Mouse (Mus musculus): ENCODE results near the gene Dlx6. TPM values are rescaled to one million over a fixed set of nuclear protein-coding genes. Genes with fewer than 3 reads are reported as not detected.

Dlx6 gene
- polyA plus RNA-seq, 1 experiment from 2014 or later, result not detected

- no peak overlapping the region for H3K27ac ChIP-seq (replicated peaks)
- H3K27me3 ChIP-seq (ENCODE audit: control insufficient read depth, insufficient read depth, low read length), result peaks cover 24% of the 10 kb centered on the region; the same call in 1 of the 2 replicates
- no peaks in the 10 kb centered on the region for H3K36me3 ChIP-seq (ENCODE audit: control insufficient read depth, insufficient read depth, low read length)
- DNase-seq (ENCODE audit: low spot score) (no peak), ATAC-seq (ENCODE audit: low FRiP score, low TSS enrichment) (no peak)
- no peak overlapping the region for H3K9ac ChIP-seq (ENCODE audit: low read length)
- no peak overlapping the region for H3K4me3 ChIP-seq (ENCODE audit: low read depth, low read length)
- no peaks in the 10 kb centered on the region for H3K9me3 ChIP-seq (ENCODE audit: control insufficient read depth, low read length)
- WGBS, result 25% methylated on average over 3 of the region's 3 CpGs
- no peaks in the 10 kb centered on the region for H3K4me1 ChIP-seq (replicated peaks; ENCODE audit: control insufficient read depth, insufficient read depth)
- TF ChIP-seq EP300 (optimal IDR thresholded peaks at IDR 0.05) (no peak), CTCF (IDR thresholded peaks at IDR 0.05; ENCODE audit: low read depth) (no peak)
- no peak overlapping the region for H3K4me2 ChIP-seq (replicated peaks; ENCODE audit: low read depth)
Measured at GRCm38 (mm10) chr6:6852944-6853343, 10.2 kb upstream of the Dlx6 start.

GRCm38 (mm10) chr6:6854176-6854575, 9.0 kb upstream of the Dlx6 start:
- Histone ChIP-seq H3K4me3 (ENCODE audit: low read depth, low read length) (no peak overlapping the region), H3K27me3 (ENCODE audit: control insufficient read depth, insufficient read depth, low read length) (peaks cover 29% of the 10 kb centered on the region; the same call in 1 of the 2 replicates), H3K4me1 (replicated peaks; ENCODE audit: control insufficient read depth, insufficient read depth) (no peaks in the 10 kb centered on the region), H3K4me2 (replicated peaks; ENCODE audit: low read depth) (no peak overlapping the region), H3K36me3 (ENCODE audit: control insufficient read depth, insufficient read depth, low read length) (no peaks in the 10 kb centered on the region), H3K9me3 (ENCODE audit: control insufficient read depth, low read length) (no peaks in the 10 kb centered on the region), H3K27ac (replicated peaks) (no peak overlapping the region), H3K9ac (ENCODE audit: low read length) (no peak overlapping the region)
- WGBS, result 3% methylated on average over 9 of the region's 9 CpGs
- TF ChIP-seq CTCF (IDR thresholded peaks at IDR 0.05; ENCODE audit: low read depth), result no peak
- no peak for TF ChIP-seq EP300 (optimal IDR thresholded peaks at IDR 0.05)
- DNase-seq (ENCODE audit: low spot score) (no peak), ATAC-seq (ENCODE audit: low FRiP score, low TSS enrichment) (no peak)

GRCm38 (mm10) chr6:6854902-6855745, 8.0 kb upstream of the Dlx6 start:
- H3K27me3 ChIP-seq (ENCODE audit: control insufficient read depth, insufficient read depth, low read length), result peaks cover 31% of the 10 kb centered on the region
- ATAC-seq (ENCODE audit: low FRiP score, low TSS enrichment) (no peak), DNase-seq (ENCODE audit: low spot score) (no peak)
- H3K4me3 ChIP-seq (ENCODE audit: low read depth, low read length), result no peak overlapping the region
- no peak overlapping the region for H3K9ac ChIP-seq (ENCODE audit: low read length)
- H3K9me3 ChIP-seq (ENCODE audit: control insufficient read depth, low read length), result no peaks in the 10 kb centered on the region
- no peaks in the 10 kb centered on the region for H3K36me3 ChIP-seq (ENCODE audit: control insufficient read depth, insufficient read depth, low read length)
- no peaks in the 10 kb centered on the region for H3K4me1 ChIP-seq (replicated peaks; ENCODE audit: control insufficient read depth, insufficient read depth)
- H3K4me2 ChIP-seq (replicated peaks; ENCODE audit: low read depth), result no peak overlapping the region
- H3K27ac ChIP-seq (replicated peaks), result no peak overlapping the region
- WGBS, result 3% methylated on average over 25 of the region's 25 CpGs
- TF ChIP-seq EP300 (optimal IDR thresholded peaks at IDR 0.05) (no peak), CTCF (IDR thresholded peaks at IDR 0.05; ENCODE audit: low read depth) (no peak)

GRCm38 (mm10) chr6:6855746-6856185, 7.4 kb upstream of the Dlx6 start:
- no peak overlapping the region for H3K9ac ChIP-seq (ENCODE audit: low read length)
- ATAC-seq (ENCODE audit: low FRiP score, low TSS enrichment), result no peak
- H3K4me3 ChIP-seq (ENCODE audit: low read depth, low read length), result no peak overlapping the region
- H3K27me3 ChIP-seq (ENCODE audit: control insufficient read depth, insufficient read depth, low read length), result peaks cover 30% of the 10 kb centered on the region
- H3K27ac ChIP-seq (replicated peaks), result no peak overlapping the region
- no peak for DNase-seq (ENCODE audit: low spot score)
- no peak overlapping the region for H3K4me2 ChIP-seq (replicated peaks; ENCODE audit: low read depth)
- TF ChIP-seq CTCF (IDR thresholded peaks at IDR 0.05; ENCODE audit: low read depth), result no peak
- TF ChIP-seq EP300 (optimal IDR thresholded peaks at IDR 0.05), result no peak
- H3K36me3 ChIP-seq (ENCODE audit: control insufficient read depth, insufficient read depth, low read length), result no peaks in the 10 kb centered on the region
- H3K9me3 ChIP-seq (ENCODE audit: control insufficient read depth, low read length), result no peaks in the 10 kb centered on the region
- H3K4me1 ChIP-seq (replicated peaks; ENCODE audit: control insufficient read depth, insufficient read depth), result no peaks in the 10 kb centered on the region
- 2% methylated on average over 10 of the region's 10 CpGs for WGBS

- Histone ChIP-seq H3K27me3 (ENCODE audit: control insufficient read depth, insufficient read depth, low read length) (peaks cover 33% of the 10 kb centered on the region), H3K27ac (replicated peaks) (no peak overlapping the region), H3K9ac (ENCODE audit: low read length) (no peak overlapping the region), H3K36me3 (ENCODE audit: control insufficient read depth, insufficient read depth, low read length) (no peaks in the 10 kb centered on the region), H3K4me1 (replicated peaks; ENCODE audit: control insufficient read depth, insufficient read depth) (no peaks in the 10 kb centered on the region), H3K9me3 (ENCODE audit: control insufficient read depth, low read length) (no peaks in the 10 kb centered on the region), H3K4me3 (ENCODE audit: low read depth, low read length) (no peak overlapping the region), H3K4me2 (replicated peaks; ENCODE audit: low read depth) (no peak overlapping the region)
- WGBS, result 3% methylated on average over 20 of the region's 20 CpGs
- DNase-seq (ENCODE audit: low spot score) (no peak), ATAC-seq (ENCODE audit: low FRiP score, low TSS enrichment) (no peak)
- TF ChIP-seq EP300 (optimal IDR thresholded peaks at IDR 0.05) (no peak), CTCF (IDR thresholded peaks at IDR 0.05; ENCODE audit: low read depth) (no peak)
Measured at GRCm38 (mm10) chr6:6856316-6856715, 6.8 kb upstream of the Dlx6 start.

- 7% methylated on average over 4 of the region's 4 CpGs for WGBS
- peaks cover 35% of the 10 kb centered on the region for H3K27me3 ChIP-seq (ENCODE audit: control insufficient read depth, insufficient read depth, low read length)
- ATAC-seq (ENCODE audit: low FRiP score, low TSS enrichment) (no peak), DNase-seq (ENCODE audit: low spot score) (no peak)
- H3K9ac ChIP-seq (ENCODE audit: low read length), result no peak overlapping the region
- TF ChIP-seq CTCF (IDR thresholded peaks at IDR 0.05; ENCODE audit: low read depth) (no peak), EP300 (optimal IDR thresholded peaks at IDR 0.05) (no peak)
- no peaks in the 10 kb centered on the region for H3K4me1 ChIP-seq (replicated peaks; ENCODE audit: control insufficient read depth, insufficient read depth)
- H3K4me2 ChIP-seq (replicated peaks; ENCODE audit: low read depth), result no peak overlapping the region
- H3K4me3 ChIP-seq (ENCODE audit: low read depth, low read length), result no peak overlapping the region
- no peaks in the 10 kb centered on the region for H3K9me3 ChIP-seq (ENCODE audit: control insufficient read depth, low read length)
- no peaks in the 10 kb centered on the region for H3K36me3 ChIP-seq (ENCODE audit: control insufficient read depth, insufficient read depth, low read length)
- H3K27ac ChIP-seq (replicated peaks), result no peak overlapping the region
Measured at GRCm38 (mm10) chr6:6856881-6857280, 6.3 kb upstream of the Dlx6 start.

Measured in stomach, postnatal 0 days (tissue).